Mouse (Mus musculus): ENCODE results near the gene Mrgprd.

The Mrgprd gene

GRCm38 (mm10) chr7:145314785-145315411 is at the start of gene Mrgprd:
Mrgprd (plus strand) TSS chr7:145314835.
- no peak for DNase-seq

GRCm38 (mm10) chr7:145266011-145266410 is 48.6 kb upstream of the Mrgprd start:
- DNase-seq = peak; percentile 57

- no peak for DNase-seq
Observed at GRCm38 (mm10) chr7:145268890-145269289, 45.7 kb upstream of the Mrgprd start.

- no peak for DNase-seq
Observed at GRCm38 (mm10) chr7:145270955-145271354, 43.7 kb upstream of the Mrgprd start.

GRCm38 (mm10) chr7:145275488-145275887 is 39.1 kb upstream of the Mrgprd start:
- no peak for DNase-seq

GRCm38 (mm10) chr7:145281396-145281795 is 33.2 kb upstream of the Mrgprd start:
- DNase-seq = no peak

- DNase-seq = no peak
Observed at GRCm38 (mm10) chr7:145283041-145283440, 31.6 kb upstream of the Mrgprd start.

GRCm38 (mm10) chr7:145283487-145284187 is 31.0 kb upstream of the Mrgprd start, which contains the start of gene Tpcn2:
Tpcn2 (minus strand) TSS chr7:145284011.
- DNase-seq = peak; percentile 96

GRCm38 (mm10) chr7:145284293-145284692 is 30.3 kb upstream of the Mrgprd start:
- no peak for DNase-seq

- DNase-seq = no peak
Observed at GRCm38 (mm10) chr7:145285476-145285875, 29.2 kb upstream of the Mrgprd start.

- no peak for DNase-seq
Observed at GRCm38 (mm10) chr7:145287410-145287809, 27.2 kb upstream of the Mrgprd start.

GRCm38 (mm10) chr7:145289302-145289701 is 25.3 kb upstream of the Mrgprd start:
- DNase-seq = peak; percentile 33

- no peak for DNase-seq
Observed at GRCm38 (mm10) chr7:145291847-145292246, 22.8 kb upstream of the Mrgprd start.

- no peak for DNase-seq
Observed at GRCm38 (mm10) chr7:145292726-145293125, 21.9 kb upstream of the Mrgprd start.

- DNase-seq = no peak
Observed at GRCm38 (mm10) chr7:145293859-145294258, 20.8 kb upstream of the Mrgprd start.

- DNase-seq = no peak
Observed at GRCm38 (mm10) chr7:145298666-145299490, 15.8 kb upstream of the Mrgprd start.

GRCm38 (mm10) chr7:145299562-145300320 is 14.9 kb upstream of the Mrgprd start:
- DNase-seq = peak; percentile 47

- DNase-seq = peak; percentile 44
Observed at GRCm38 (mm10) chr7:145300321-145301007, 14.2 kb upstream of the Mrgprd start, which contains the start of gene Mrgprf. Mrgprf (plus strand) TSS chr7:145300828.

GRCm38 (mm10) chr7:145301008-145301340 is 13.7 kb upstream of the Mrgprd start:
- no peak for DNase-seq

- DNase-seq = no peak
Observed at GRCm38 (mm10) chr7:145301341-145302005, 13.2 kb upstream of the Mrgprd start.

GRCm38 (mm10) chr7:145302488-145303285 is 11.9 kb upstream of the Mrgprd start:
- DNase-seq = peak; percentile 81

Data from kidney, postnatal 14 days (tissue).